Mouse (Mus musculus) E14TG2a.4 (cell line): ENCODE measurements around the gene Ago1.

Source experiments
- H3K27me3 ChIP-seq: 2 replicates; pipeline ENCODE4 v1.6.1; 2014; ENCODE audit warnings: low read length, control low read depth; ENCODE audit not compliant: insufficient read depth
- H3K36me3 ChIP-seq: 2 replicates; pipeline ENCODE4 v1.6.1; 2014; ENCODE audit warnings: low read length, control low read depth; ENCODE audit not compliant: insufficient read depth
- H3K4me1 ChIP-seq: replicated peaks from 2 replicates; pipeline ENCODE4 v1.6.1; 2014; ENCODE audit warnings: low read depth, low read length, control low read depth
- H3K4me3 ChIP-seq: replicated peaks from 2 replicates; pipeline ENCODE4 v1.5.1; 2014; ENCODE audit warnings: mild to moderate bottlenecking, low read length
- H3K9me3 ChIP-seq: 2 replicates; pipeline ENCODE4 v1.6.1; 2014; ENCODE audit warnings: low read length, control low read depth
- CTCF ChIP-seq: conservative IDR thresholded peaks from 2 replicates; pipeline ENCODE4 v1.5.1; 2014; ENCODE audit warnings: low read length
- NANOG ChIP-seq: IDR thresholded peaks from 2 replicates; pipeline ENCODE4 v1.6.1; 2014; ENCODE audit warnings: borderline replicate concordance, low read length, mixed read lengths
- POU5F1 ChIP-seq: IDR thresholded peaks from 2 replicates; pipeline ENCODE4 v1.6.1; 2014; ENCODE audit warnings: low read length, borderline replicate concordance

Ago1 gene

DNA sequence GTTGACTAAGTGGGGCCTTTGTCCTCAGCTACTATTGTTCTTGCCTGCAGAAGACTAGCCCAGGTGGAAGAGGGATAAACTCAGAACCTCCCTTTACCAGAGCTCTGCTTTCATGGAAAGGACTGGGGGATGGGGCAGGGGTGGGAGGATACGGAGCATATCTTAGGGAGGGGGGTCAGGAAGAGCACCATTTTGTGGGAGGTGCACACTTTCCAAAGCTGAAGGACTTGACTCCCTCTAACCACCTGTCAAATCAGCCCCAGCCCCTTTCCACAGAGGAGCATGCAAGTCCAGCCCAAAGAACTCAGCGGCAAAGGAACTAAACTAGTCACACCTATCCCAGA lies 3.5 kb downstream of the Ago1 start:
- Histone ChIP-seq H3K27me3 (no peaks in the 10 kb centered on the region), H3K4me3 (peak overlapping the region; percentile 78), H3K4me1 (peaks cover 68% of the 10 kb centered on the region), H3K9me3 (no peaks in the 10 kb centered on the region), H3K36me3 (peaks cover 26% of the 10 kb centered on the region)
- TF ChIP-seq NANOG (no peak), POU5F1 (no peak), CTCF (no peak)

DNA sequence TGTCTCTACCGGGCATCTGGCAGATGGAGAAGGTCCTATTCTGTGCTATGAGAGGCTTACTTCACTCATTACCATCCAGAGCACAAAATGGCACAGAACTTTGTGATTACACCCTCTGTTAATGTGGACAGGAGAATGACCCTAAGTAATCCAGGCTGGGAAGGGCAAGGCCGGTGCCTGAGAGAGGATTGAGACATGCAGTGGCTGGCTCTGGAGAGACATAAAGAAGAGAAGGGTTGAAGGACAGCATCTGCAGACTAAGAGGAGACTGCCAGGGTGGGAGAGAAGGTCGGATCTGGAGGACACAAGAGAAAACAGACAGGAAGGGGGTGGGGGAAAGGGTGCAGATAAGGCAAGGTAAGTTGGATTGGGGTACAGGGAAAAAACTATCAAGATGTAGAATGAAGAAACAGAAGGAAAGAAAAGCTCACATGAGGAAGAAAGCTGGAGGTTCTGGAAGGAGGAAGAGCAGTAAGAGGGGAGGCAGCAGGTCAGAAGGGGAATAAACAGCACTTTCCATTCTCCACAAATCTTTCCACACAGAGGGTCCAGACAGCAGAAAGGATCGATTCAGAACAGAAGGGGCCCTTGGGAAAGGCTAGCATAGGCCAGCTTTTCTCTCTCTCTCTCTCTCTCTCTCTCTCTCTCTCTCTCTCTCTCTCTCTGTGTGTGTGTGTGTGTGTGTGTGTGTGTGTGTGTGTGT lies 4.0 kb downstream of the Ago1 start:
- H3K27me3 ChIP-seq, result no peaks in the 10 kb centered on the region
- peaks cover 31% of the 10 kb centered on the region for H3K36me3 ChIP-seq
- peak overlapping the region; percentile 78 for H3K4me3 ChIP-seq
- no peaks in the 10 kb centered on the region for H3K9me3 ChIP-seq
- TF ChIP-seq POU5F1 (no peak), NANOG (no peak), CTCF (no peak)
- peaks cover 71% of the 10 kb centered on the region for H3K4me1 ChIP-seq

DNA sequence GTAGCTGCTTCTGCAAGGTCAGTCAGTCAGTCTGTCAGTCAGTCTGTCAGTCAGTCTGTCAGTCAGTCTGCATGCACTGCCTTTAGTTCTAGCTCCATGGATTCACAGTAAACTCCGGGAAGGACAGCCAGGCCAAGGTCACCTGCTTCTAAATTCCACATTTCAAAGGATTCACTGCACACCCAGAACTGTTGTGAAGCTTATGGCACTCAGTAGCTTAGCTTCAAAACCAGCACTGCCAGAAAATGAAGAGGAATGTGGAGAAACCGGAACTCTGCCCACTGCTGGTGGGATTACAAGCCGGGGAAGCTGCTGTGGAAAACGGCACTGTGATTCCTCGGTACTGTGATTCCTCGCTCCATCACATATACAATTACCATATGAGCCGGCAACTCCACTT lies 12.9 kb downstream of the Ago1 start:
- no peaks in the 10 kb centered on the region; the same call in 1 of the 2 replicates for H3K9me3 ChIP-seq
- H3K27me3 ChIP-seq, result no peaks in the 10 kb centered on the region
- peaks cover 37% of the 10 kb centered on the region for H3K4me1 ChIP-seq
- TF ChIP-seq NANOG, result no peak
- no peak for TF ChIP-seq POU5F1
- TF ChIP-seq CTCF, result no peak
- peaks cover 100% of the 10 kb centered on the region for H3K36me3 ChIP-seq
- no peak overlapping the region for H3K4me3 ChIP-seq

DNA sequence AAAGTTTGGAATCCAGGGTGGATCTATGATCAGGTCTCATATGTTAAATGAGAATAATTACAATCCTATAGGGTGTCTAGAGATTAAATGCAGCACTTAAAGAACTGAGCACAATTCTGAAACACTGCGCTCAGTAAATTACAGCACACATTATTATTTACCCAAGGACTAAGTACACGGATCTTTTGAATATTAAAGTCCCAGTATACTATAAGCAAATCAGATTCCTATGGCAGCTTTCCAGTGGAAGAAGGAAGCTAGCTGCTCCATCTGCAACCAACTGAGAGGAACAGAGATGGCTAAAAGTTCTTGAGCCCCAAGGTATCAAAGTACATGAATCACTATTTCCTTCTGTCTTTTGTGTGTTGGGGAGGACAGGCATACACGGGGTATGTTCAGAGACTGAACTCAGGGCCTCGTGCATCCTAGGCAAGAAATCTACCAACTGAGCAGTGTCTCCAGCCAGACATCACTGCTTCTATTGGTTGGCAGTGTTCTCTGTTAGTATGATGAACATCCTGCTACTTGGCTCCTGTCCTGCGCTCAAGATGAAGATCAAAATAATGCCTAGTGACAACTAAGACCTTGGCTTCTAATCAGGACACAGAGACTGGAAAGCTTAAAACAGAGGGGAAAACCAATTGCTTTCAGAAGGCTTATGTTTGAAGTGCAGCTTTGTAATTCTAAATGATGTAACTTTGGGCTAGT lies 13.7 kb downstream of the Ago1 start:
- Histone ChIP-seq H3K4me1 (peaks cover 36% of the 10 kb centered on the region), H3K36me3 (peaks cover 99% of the 10 kb centered on the region), H3K9me3 (no peaks in the 10 kb centered on the region; the same call in 1 of the 2 replicates), H3K27me3 (no peaks in the 10 kb centered on the region), H3K4me3 (no peak overlapping the region)
- no peak for TF ChIP-seq NANOG
- TF ChIP-seq POU5F1, result no peak
- no peak for TF ChIP-seq CTCF

DNA sequence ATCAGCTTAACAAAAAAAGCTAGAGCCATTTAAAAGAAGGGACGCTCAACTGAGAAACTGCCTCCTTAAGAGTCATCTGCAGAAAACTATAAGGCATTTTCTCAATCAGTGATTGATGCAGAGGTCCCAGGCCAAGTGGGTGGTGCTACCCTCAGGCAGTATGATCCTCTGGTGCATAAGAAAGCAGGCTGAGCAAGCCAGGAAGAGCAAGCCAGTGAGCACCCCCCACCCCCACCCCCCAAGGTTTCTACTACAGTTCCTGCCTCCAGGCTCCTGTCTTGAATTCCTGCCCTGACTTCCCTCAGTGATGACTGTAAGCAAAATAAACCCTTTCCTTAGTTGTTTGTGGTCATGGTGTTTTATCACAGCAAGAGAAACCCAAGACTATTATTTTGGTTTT lies 18.1 kb downstream of the Ago1 start:
- Histone ChIP-seq H3K4me1 (peaks cover 31% of the 10 kb centered on the region), H3K4me3 (no peak overlapping the region), H3K36me3 (peaks cover 95% of the 10 kb centered on the region), H3K27me3 (no peaks in the 10 kb centered on the region), H3K9me3 (no peaks in the 10 kb centered on the region; the same call in 1 of the 2 replicates)
- TF ChIP-seq CTCF (no peak), POU5F1 (peak; percentile 24; the same call in 1 of the 2 replicates)

DNA sequence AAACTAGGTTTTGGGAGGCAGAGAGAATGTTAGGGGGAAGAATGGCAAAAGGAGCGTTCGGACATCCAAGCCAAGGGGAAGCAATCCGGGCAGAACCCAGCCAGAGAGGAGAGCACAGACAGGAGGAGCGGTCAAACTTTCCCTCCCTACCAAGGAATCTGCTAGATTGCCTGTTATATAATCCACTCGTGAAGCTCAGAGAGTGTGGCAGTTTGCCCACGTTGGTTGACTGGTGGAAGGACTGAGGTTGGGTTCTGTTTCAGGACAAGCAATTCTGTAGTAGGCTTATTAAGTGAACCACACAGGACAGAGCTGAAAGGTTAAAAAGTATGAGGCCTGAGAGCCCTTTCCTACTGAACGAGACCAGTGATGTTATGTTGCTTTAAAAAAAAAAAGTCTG lies 21.3 kb downstream of the Ago1 start:
- H3K4me3 ChIP-seq, result no peak overlapping the region
- H3K4me1 ChIP-seq, result peaks cover 33% of the 10 kb centered on the region
- H3K27me3 ChIP-seq, result no peaks in the 10 kb centered on the region
- no peaks in the 10 kb centered on the region for H3K9me3 ChIP-seq
- TF ChIP-seq POU5F1, result no peak
- TF ChIP-seq NANOG, result no peak
- no peak for TF ChIP-seq CTCF
- peaks cover 93% of the 10 kb centered on the region for H3K36me3 ChIP-seq

DNA sequence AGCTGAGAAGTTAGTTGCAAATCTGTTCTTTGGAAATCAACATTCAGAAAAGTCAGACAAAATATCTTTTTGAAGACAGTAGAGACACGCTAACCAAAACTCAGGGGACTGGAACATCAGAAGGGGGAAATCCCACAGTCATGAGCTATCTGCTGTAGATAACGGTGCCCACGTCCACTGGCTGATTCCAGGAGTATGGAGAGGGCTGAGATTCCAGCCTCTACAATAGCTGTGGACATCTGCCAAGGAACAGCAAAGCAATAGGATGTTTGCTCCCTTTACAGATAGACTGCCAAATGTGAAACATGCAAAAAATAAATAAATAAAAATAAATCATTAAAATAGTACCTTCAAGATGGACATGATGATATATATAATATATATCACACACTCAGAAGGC lies 23.9 kb downstream of the Ago1 start:
- Histone ChIP-seq H3K4me1 (peaks cover 30% of the 10 kb centered on the region), H3K36me3 (peaks cover 96% of the 10 kb centered on the region), H3K9me3 (no peaks in the 10 kb centered on the region), H3K27me3 (no peaks in the 10 kb centered on the region), H3K4me3 (no peak overlapping the region)
- TF ChIP-seq POU5F1, result no peak
- TF ChIP-seq CTCF, result no peak
- TF ChIP-seq NANOG, result no peak

DNA sequence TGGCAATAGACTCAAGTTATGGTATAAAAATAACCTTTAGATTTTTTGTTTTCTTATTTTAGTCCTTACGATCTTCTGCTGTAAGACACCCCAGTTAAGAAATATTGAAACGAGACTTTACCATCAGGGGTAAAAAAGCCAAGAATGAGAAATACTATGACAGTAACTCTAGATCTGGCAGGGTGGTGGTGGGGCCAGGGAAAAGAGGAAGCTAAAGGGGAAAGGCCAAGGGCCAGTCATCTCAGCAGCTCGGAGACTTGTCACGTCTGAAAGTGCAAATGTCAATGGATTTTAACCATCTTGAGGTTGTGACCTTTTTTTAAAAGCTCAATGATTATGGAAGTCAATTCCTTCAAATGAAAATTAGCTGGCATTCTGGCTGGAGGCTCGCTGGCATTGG lies 30.1 kb downstream of the Ago1 start:
- no peak for TF ChIP-seq POU5F1
- no peak for TF ChIP-seq CTCF
- TF ChIP-seq NANOG, result no peak
- H3K27me3 ChIP-seq, result no peaks in the 10 kb centered on the region
- H3K36me3 ChIP-seq, result peaks cover 99% of the 10 kb centered on the region
- peaks cover 36% of the 10 kb centered on the region for H3K4me1 ChIP-seq
- H3K9me3 ChIP-seq, result no peaks in the 10 kb centered on the region
- no peak overlapping the region for H3K4me3 ChIP-seq
